In the genomic region with DNA sequence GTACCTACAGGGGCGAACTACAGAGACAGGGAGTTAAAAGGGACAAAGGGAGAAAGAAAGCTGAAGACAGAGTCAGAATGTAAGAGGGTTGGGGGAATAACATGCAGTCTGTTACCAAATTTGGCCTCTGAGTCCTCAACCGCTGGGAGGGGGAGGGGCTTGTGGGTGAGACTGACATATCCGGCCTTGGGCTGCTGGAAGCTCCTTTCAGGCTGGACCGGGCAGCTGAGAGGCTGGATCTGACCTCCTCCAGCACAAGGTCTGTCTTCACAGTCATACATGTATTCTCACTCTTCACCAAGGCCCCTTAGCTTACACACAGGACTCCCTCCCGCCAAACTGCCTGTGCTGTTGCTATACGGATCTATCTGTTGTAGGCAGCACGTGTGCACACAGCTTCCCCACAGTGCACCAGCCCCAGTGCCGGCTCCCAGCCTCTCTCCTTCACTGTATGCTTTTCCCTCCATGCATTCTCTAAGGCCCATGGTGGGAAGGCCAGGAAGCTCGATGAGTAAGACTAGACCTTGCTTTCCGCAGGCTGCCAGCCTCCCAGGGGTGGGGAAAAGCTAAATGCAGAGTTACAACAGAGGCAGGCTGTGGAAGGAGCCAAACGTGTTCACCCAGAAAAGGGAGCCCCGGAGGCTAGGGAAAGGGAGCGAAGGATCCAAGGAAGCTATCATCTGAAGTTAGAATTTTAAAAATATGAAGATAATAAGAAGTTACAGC, we compare ENCODE assay signal across 8 mouse cellular contexts. TPM values are rescaled to one million over a fixed set of nuclear protein-coding genes. Genes with fewer than 3 reads are reported as not detected.
A peak's percentile ranks its signal among the peaks of the same experiment; 100 is the strongest.
DNase-seq lines count a peak whose midpoint lies in the region; ATAC-seq and TF ChIP-seq lines count a peak whose summit lies in the region.

No protein-coding gene starts in this region.

- peak overlapping the region; percentile 34; the same call in 1 of the 2 replicates for H3K9ac ChIP-seq in lung, postnatal 0 days (replicated peaks; ENCODE audit: low read depth)

- DNase-seq in right cerebral cortex, postnatal 14 days: peak; percentile 44
- no peak for DNase-seq in right cerebral cortex, postnatal 25 days
- peak; percentile 77 for DNase-seq in embryo, embryonic 10 days (ENCODE audit: low spot score)
- peak; percentile 95 for DNase-seq in heart, embryonic 10.5 days (ENCODE audit: low spot score)
- peak; percentile 69 to 76 for DNase-seq in kidney, adult 8-10 months
- peak; percentile 94 for DNase-seq in lung, postnatal 0 days (ENCODE audit: low spot score)
- DNase-seq in spleen, adult 12 weeks (ENCODE audit: low spot score): peak; percentile 40
- no peak for DNase-seq in right cerebral cortex, adult 18-20 months

- peaks cover 45% of the 10 kb centered on the region for H3K36me3 ChIP-seq in heart, embryonic 10.5 days
- peaks cover 24% of the 10 kb centered on the region for H3K36me3 ChIP-seq in lung, postnatal 0 days (ENCODE audit: insufficient read depth, low read length)

- H3K9me3 ChIP-seq in heart, embryonic 10.5 days: no peaks in the 10 kb centered on the region
- H3K9me3 ChIP-seq in lung, postnatal 0 days (ENCODE audit: low read length): no peaks in the 10 kb centered on the region

- TF ChIP-seq EP300 in lung, postnatal 0 days (IDR thresholded peaks at IDR 0.05): peak; percentile 28

- WGBS in heart, embryonic 10.5 days: 12% methylated on average over 13 of the region's 13 CpGs
- WGBS in lung, postnatal 0 days: 8% methylated on average over 13 of the region's 13 CpGs

- peak overlapping the region; percentile 99 for H3K27ac ChIP-seq in heart, embryonic 10.5 days
- H3K27ac ChIP-seq in lung, postnatal 0 days (ENCODE audit: low read length): peak overlapping the region; percentile 99

- ATAC-seq in lung, postnatal 0 days: peak; percentile 49

- peaks cover 50% of the 10 kb centered on the region for H3K4me1 ChIP-seq in heart, embryonic 10.5 days
- peaks cover 35% of the 10 kb centered on the region for H3K4me1 ChIP-seq in lung, postnatal 0 days (ENCODE audit: insufficient read depth, low read depth, low read length)

- peak overlapping the region; percentile 67 for H3K4me2 ChIP-seq in lung, postnatal 0 days (replicated peaks; ENCODE audit: low read depth, low read length)

- H3K4me3 ChIP-seq in heart, embryonic 10.5 days: peak overlapping the region; percentile 94
- H3K4me3 ChIP-seq in lung, postnatal 0 days (ENCODE audit: low read depth, low read length): peak overlapping the region; percentile 20

- no peaks in the 10 kb centered on the region for H3K27me3 ChIP-seq in heart, embryonic 10.5 days (ENCODE audit: insufficient read depth, poor library complexity, severe bottlenecking)
- no peaks in the 10 kb centered on the region for H3K27me3 ChIP-seq in lung, postnatal 0 days (replicated peaks; ENCODE audit: insufficient read depth, low read length)

- no peak for TF ChIP-seq CTCF in lung, postnatal 0 days (IDR thresholded peaks at IDR 0.05)

RNA-seq across cellular contexts. Expression of a gene that starts 3.3 kb away (rescaled TPM):
- 63.8 and 68.8 TPM in 2 replicates for polyA plus RNA-seq in heart, embryonic 10.5 days (2016; fragmentation: Nextera tagmentation; extraction: Ambion mirVana)
- 115 and 126 TPM in 2 replicates for polyA plus RNA-seq in lung, postnatal 0 days (2015; fragmentation: Nextera tagmentation; extraction: Ambion mirVana)

RNA-seq across cellular contexts. Expression of a gene that starts 3.7 kb away (rescaled TPM):
- 82.7 and 99.6 TPM in 2 replicates for polyA plus RNA-seq in heart, embryonic 10.5 days (2016; fragmentation: Nextera tagmentation; extraction: Ambion mirVana)
- polyA plus RNA-seq in lung, postnatal 0 days (2015; fragmentation: Nextera tagmentation; extraction: Ambion mirVana): 75.6 and 104 TPM in 2 replicates

RNA-seq across cellular contexts. Expression of a gene that starts 19.7 kb away (rescaled TPM):
- 20.9 and 29.7 TPM in 2 replicates for polyA plus RNA-seq in heart, embryonic 10.5 days (2016; fragmentation: Nextera tagmentation; extraction: Ambion mirVana)
- polyA plus RNA-seq in lung, postnatal 0 days (2015; fragmentation: Nextera tagmentation; extraction: Ambion mirVana): 13.7 and 15.7 TPM in 2 replicates

RNA-seq across cellular contexts. Expression of a gene that starts 19.9 kb away (rescaled TPM):
- polyA plus RNA-seq in heart, embryonic 10.5 days (2016; fragmentation: Nextera tagmentation; extraction: Ambion mirVana): 22.8 and 27.6 TPM in 2 replicates
- 12.7 and 14.4 TPM in 2 replicates for polyA plus RNA-seq in lung, postnatal 0 days (2015; fragmentation: Nextera tagmentation; extraction: Ambion mirVana)

RNA-seq across cellular contexts. Expression of a gene that starts 25.5 kb away (rescaled TPM):
- polyA plus RNA-seq in heart, embryonic 10.5 days (2016; fragmentation: Nextera tagmentation; extraction: Ambion mirVana): 1.6 and 1.8 TPM in 2 replicates
- polyA plus RNA-seq in lung, postnatal 0 days (2015; fragmentation: Nextera tagmentation; extraction: Ambion mirVana): 0.87 TPM in 1 of 2 replicates, not detected in the other

Comparison
In these comparisons a context has a peak if more than half of its experiments do, and no peak if none do; other contexts are left out.
1. DNase-seq: peak in right cerebral cortex, postnatal 14 days (single experiment), embryo, embryonic 10 days (single experiment), heart, embryonic 10.5 days (single experiment), kidney, adult 8-10 months (2 of 2), lung, postnatal 0 days (single experiment) and spleen, adult 12 weeks (single experiment); none in right cerebral cortex, postnatal 25 days (single experiment) and right cerebral cortex, adult 18-20 months (single experiment).